Mouse (Mus musculus) c-Kit-positive CD71-positive TER-119-negative erythroid progenitor cells, embryonic 14.5 days (primary cell): Measurements from ENCODE around the gene Tnfaip8l1.

Experiments used
- DNase-seq: peaks from one replicate; pipeline ENCODE4 v3.0.0-alpha.2; 2013; ENCODE audit warnings: low read depth

The Tnfaip8l1 gene

DNA sequence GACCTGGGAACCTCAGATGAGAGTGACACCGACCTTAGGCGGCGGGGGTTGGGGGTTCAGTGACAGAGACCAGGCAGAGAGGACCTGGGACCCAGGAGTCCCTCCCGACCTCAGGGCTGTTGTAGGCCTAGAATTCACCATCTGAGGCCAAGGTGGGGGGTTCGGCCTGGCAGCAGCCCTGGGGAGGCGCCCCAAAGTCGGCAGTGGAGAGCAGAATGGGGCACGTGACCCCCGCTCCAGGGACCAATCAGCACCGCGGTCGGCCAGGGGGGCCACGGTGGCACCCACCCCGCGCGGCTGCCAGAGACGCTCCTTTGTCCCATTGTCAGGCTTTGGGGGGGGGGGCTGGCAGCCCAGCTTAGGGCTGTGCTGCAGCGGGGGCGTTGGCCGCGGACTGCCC lies 22.9 kb upstream of the Tnfaip8l1 start:
- DNase-seq = no peak

DNA sequence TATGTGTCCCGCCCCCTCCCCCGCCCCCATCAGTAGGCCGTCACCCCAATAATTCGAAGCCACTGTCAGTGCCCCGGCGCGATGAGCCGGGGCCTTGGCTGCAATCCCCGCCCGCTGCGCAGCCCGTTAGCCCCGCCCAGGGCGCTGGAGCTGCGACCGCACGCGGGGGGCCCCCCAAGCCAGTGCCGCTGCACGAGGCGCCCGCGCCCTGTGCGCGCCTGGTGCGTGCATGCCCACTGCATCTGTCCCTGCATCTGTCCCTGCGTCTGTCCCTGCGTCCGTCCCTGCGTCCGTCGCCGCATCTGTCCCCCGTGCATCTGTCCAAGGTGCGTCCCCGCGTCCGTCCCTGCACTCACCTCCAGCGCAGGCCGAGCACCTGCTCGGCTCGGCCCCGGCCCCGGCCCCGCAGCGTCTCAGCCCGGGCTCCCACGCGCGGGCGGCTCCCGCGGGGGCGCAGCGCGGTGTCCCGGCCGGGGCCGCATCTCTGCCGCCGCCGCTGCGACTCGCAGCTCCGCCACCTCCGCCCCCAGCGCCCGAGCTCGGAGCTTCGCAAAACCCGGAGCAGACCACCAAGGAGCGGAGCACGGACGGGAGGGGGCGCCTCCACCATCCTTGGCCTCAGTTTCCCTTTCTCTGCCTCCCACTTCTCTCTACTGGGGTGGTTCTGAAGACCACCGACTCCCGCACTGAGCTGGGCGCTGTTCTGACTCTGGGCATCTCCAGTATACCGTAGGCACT lies 22.2 kb upstream of the Tnfaip8l1 start, which contains the start of gene Sema6b:
Sema6b (minus strand) TSS at position 486 of the 738 bp plus-strand sequence.
- DNase-seq = no peak

DNA sequence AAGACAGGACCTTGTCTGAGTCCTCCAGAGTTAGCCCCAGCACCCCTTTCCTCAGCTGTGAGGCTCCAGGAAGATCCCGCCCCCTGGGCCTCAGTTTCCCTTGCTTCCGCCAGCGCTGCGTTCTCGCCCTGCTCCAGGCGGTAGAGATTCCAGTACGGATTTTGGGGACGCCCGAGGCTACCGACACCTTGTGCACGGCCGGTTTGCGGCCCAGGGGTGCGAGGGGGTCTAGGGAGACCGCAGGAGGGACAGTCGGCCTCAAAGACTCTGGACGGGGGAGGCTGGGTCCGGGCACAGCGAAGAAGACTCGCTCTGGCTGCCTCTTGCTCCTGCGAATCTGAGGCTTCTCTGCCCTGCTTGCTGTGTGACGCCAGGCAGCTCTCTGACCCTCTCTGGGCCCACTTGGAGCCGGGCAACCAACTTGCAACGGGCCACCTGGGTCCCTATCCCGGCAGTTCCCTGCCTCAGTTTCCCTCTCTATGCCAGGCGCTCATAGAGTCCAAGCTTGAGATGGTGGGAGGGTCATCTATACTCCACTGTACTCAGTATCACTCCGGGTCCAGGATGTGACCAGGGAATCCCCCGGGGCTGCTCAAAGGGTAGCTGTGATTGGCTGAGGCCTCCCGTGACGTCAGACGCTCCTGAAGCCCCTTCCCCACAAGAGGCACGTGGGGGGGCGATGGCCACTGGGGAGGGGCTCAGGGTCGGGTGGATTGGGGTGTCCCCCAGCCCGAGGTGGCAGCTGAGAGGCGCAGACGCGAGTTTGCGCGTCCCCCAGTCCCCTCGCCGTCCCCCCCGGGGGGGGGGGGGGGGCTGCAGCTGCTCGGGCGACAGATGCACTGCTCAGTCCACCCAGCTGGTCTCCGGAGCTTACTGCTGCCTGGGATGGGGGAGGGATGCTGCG lies 20.3 kb upstream of the Tnfaip8l1 start:
- no peak for DNase-seq

DNA sequence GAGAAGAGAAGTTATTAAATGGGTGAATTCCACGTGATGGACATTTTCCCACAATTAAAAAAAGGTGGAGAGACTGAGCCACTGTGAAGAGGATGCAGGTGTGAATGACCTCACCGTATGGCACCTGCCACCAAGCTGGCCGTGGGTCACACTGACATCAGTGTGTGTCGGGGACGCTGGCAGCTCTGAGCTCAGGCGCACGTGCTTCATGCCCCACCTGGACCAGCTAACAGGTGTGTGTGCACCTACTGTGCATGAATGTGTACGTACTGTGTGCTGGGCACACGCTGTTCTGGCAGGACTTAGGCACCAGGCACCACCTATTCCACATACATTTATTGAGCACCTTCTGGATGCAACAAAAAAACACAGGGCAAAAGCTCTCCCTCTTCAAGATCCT lies 17.7 kb upstream of the Tnfaip8l1 start:
- no peak for DNase-seq

DNA sequence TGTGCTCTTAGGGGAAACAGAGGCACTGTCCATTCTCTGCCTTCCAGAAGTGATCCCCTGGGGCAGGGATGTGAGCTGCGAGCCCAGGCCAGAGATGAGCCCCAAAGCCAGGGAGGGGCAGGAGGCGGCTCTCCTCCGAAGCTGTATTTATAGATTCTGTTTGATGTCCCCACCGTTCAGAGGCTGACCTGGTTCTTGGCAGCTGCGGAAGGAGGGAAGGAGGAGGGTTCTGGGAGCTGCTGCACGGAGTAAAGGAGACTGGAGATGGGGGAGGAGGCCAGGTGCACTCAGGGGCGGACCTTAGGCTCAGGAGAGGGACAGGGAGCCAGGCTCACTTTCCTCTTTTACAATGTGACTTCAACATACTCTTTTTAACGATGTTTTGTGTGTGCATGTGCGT lies 16.1 kb upstream of the Tnfaip8l1 start:
- no peak for DNase-seq

DNA sequence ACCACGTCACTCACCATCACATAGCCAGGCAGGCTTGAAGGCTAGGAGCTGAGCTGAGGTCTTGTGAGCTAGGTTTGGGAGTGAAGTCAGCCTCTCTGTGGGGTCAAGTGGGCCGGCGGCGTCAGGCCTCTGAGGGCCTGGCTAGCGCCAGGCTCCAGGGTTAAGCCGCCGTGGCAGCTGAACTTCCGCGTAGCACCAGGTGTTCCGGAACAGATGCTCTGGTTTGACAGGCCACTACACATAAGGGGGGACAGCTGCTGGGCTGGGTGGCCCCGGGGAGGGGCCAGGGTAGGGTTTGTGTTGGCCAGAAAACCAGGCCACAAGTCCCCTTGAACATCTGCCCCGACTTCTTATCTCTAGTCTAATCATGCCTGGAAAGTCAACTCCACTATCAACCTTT lies 14.9 kb upstream of the Tnfaip8l1 start:
- DNase-seq = no peak

DNA sequence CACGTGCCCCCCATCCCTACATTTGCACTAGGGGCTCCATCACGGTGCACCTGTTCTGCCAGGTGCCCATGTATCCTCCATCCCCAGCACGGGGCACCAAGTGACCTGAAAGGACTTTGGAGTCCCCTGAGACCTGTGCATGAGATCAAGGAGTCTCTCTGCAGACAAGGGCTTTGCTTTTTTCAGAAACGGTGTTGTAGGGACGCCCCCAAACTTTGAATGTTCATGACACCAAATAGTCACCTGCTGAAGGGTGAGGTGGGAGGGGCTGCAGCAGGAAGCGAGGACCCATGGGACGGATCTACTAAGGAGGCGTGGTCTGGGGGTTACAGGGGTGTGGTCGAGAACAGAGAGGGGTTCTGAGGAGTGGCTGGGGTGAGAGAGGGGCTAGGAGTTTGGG lies 14.0 kb upstream of the Tnfaip8l1 start:
- no peak for DNase-seq

DNA sequence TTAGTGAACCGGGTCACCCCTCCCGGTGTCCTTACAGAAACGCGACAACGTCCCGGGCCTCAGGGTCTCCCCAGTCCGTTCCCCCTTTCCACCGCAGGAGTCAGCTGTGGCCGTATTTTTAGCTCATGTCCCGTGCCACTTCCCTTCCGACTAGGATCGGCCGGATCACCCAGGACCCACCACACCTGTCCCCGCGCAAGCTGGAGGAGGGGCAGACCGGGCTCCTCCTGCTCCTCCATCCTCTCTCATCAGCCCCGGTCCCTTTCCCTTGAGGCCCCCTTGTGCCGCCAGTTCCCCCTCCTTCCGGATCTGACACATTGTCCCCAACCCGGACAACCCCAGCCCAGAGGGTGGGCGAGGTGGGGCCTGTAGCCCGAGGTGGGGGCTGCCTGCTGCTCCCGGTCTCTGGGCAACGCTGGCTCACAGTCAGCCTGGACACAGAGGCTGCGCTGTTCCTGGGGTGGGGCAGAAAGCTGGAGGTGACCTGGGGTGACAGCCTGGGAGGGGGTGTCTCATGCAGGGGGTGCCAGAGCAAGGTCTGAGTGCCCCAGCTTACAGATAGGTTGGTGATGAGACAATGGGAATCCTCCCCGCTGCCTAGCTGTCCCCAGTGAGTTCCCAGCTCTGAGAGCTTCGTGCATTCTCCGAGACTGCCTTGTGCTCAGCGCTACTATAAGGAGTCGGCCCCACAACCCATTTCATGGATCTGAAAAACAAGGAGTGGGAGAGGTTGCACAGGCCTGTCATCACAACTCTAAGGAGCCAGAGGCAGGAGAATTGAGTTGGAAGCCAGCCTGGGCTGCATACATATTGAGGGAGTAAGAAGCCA lies 13.3 kb upstream of the Tnfaip8l1 start:
- DNase-seq = no peak

DNA sequence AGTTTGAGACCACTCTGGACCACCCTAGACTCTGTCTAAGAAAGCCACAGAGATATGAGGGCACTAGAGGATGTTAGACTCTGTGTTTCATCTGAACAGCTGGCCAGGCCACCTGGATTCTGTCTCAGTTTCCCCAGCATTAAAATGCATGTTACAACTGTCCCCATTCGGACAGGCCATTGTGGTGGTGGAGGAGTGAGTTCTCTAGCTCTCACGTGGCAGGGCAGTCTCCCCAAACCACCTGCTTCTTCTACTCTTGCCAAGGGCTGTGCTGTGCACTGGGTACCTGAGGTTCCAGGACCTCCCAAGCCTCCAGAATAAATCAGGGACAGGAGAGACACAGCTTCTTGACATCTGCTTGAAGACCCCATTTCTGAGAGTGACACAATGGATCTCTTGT lies 12.4 kb upstream of the Tnfaip8l1 start:
- no peak for DNase-seq

DNA sequence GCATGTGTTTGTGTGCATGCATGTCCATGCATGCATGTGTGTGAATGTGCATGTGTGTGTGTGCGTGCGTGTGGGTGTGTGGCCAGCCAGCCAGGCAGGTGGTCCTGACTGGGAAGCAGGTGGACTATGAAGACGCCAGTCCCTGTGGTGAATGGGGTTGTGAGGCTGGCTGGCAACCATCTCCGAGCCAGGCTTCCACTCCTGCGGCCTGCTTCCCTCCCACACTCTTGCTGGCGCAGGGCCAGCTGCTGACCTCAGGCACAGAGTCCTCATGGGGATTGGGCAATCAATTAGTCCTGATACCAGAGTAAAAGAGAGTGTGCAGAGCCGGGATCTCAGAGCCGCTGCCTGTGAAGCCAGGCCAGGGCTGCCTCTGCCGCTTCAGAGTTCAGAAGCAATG lies 8.6 kb upstream of the Tnfaip8l1 start:
- no peak for DNase-seq

DNA sequence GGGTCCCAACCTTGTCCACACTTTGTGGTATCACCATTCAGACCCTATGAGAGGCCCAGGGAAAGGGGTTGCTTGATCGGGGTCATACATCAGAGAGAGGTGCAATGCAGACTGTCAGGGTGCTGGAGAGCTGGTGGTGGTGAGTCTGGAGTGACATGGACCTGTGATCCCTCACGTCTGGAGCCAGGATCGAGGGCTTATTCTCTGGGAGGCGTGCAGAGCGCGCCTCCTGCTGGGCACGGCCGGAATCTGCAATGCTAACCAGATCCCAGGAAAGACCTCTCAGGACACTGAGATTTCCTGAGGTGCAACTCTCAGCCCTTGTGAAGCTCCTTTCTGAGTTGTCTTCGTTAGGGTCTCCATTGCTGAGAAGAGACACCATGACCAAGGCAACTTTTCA lies 2.5 kb upstream of the Tnfaip8l1 start:
- no peak for DNase-seq

DNA sequence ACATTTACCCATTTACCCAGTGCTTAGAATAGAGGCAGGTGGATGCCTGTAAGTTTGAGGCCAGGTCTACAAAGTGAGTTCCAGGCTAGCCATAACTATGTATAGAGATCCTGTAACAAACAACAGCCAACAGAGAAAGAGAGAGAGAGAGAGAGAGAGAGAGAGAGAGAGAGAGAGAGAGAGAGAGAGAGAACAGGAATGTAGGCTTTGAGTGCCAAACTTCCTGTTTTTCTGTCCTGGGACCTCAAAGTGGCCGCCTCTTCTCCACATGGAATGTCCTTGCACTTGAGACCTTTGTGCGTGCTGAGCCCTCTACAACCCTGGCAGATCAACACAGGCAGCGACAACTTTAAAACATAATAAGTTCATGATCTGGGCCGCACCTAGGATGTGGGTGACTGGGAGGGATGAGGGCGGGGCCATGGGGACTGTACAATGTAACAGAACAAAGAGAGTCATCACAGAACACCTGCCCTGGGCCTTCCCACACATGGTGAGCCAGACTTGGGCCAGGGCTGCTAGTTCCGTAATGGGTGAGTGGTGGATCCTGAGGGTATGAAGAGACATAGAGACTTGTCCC lies 1.3 kb downstream of the Tnfaip8l1 start:
- DNase-seq = no peak

DNA sequence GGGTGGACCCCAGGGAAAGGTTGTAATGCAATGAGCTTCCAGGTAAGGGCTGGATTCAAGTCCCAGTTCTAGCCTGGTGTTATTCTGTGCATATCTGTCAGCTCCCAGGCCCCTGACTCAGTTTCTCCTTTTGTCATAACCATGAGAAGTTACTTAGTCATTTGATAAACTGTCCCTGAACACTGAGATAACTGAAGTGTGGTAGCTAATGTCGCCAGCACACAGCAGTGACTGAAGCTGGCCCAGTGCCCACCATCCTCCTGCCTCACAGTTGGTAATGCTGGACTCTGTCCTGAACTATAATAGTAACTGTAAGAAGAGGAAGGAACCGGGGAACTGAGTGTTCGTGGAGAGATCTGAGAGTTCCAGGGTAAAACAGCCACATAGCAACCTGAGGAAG lies 2.2 kb downstream of the Tnfaip8l1 start:
- DNase-seq = no peak

DNA sequence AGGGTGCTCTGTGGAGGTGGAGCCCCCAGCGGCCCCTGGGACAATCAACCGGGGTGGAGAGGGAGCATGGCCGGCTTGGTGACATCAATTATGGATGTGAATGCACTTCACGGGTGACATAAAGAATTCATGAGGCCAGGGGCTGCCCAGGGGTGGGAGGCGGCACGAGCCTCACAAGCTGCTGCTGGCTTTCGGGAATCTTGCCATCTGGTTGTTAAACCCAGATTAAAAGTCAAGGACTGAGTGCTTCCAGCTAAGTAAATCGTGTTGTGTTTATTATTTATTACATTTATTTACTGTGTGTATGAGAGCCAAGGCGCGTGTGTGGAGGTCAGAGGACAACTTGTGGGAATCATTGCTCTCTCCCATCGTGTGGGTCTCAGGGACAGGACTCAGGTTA lies 3.4 kb downstream of the Tnfaip8l1 start:
- DNase-seq = no peak

DNA sequence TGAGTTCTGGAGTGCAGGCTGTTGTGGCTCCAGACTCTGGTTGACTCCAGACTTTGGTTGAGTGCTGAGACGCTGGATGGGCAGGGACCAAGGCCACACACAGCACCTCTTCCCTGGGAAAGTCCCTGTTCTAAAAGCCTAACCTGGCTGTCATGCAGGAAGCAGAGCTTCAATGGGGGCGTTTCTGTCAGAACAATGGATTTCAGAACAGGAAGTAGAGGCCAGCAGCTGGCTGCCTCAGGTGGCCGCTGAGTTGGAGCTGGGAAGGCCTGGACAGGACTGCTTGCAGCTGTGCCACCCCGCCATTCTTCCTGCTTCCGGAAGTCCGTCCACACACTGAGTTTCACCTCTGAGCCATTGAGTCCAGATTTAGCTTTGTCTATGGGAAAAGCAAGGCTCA lies 7.6 kb downstream of the Tnfaip8l1 start:
- DNase-seq = no peak

DNA sequence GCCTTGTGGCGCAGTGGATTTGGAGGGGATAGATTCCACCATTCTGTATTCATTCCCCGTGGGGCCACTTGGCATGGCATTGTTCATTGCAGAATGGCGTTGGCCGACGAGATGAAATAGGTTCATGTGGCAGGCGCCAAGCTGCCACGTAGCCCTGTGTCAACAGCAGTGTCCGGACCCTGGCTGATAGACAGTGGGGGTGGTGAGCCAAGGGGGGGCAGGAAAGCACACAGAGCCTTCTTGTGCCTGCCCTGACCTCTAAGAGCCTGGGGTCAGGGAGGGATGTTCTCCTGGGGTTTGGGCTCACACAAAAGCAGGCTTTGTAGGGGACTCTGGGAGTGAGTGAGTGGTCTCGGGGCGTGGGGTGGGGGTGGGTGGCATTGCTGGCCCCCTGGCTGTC lies 8.4 kb downstream of the Tnfaip8l1 start:
- DNase-seq = no peak

DNA sequence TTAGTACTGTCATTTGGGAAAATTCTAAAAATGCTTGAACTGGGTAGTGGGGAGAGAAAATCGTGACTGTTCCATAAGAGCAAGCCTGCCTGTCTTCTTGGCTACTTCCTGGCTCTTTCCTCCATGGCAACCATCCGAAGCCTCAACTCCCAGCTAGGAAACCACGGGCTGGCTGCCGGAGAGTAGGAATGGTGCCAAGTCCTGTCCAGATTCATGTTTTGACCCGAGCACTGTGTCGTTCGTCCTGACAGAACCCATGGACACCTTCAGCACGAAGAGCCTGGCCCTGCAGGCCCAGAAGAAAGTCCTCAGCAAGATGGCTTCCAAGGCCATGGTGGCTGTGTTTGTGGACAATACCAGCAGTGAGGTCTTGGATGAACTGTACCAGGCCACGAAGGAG lies 9.2 kb downstream of the Tnfaip8l1 start:
- DNase-seq = no peak

DNA sequence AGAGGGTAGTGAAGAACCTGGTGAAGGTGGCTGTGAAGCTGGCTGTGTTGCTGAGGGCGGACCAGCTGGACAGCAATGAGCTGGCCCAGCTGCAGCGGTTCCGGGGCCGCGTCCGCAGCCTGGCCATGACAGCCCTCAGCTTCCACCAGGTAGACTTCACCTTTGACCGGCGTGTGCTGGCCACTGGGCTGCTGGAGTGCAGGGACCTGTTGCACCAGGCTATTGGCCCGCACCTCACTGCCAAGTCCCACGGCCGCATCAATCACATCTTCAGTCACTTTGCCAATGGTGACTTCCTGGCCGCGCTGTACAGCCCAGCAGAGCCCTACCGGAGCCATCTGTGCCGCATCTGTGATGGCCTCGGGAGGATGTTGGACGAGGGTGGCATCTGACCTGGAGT lies 9.6 kb downstream of the Tnfaip8l1 start:
- DNase-seq = no peak

DNA sequence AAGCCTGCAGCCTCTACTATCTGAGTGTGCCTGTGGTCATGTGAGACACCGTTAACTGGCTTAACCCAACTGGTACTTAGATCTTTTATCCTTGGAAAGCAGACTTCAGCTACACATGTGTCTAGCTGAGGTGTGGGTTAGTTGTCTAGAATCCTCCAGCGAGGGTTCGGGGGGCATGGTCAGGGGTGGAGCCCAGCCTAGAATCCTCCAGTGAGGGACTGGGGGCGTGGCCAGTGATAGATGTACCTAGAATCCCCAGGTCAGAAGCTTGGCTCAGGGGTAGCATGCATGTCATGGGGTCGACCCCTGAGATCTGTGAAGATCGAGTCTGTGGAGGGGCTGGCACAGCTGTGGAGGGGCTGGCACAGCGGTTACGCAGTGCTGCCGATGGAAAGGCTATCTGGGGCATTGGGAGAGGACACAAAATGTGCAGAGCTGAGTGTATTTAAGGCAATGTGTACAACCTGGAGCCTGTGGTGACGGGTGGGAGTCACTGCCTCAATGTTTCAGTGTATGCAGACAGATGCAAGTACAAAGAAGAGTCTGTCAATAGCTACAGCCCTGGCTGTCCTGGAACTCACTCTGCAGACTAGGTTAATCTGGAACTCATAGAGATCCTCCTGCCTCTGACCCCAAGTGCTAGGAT lies 11.2 kb downstream of the Tnfaip8l1 start:
- no peak for DNase-seq

DNA sequence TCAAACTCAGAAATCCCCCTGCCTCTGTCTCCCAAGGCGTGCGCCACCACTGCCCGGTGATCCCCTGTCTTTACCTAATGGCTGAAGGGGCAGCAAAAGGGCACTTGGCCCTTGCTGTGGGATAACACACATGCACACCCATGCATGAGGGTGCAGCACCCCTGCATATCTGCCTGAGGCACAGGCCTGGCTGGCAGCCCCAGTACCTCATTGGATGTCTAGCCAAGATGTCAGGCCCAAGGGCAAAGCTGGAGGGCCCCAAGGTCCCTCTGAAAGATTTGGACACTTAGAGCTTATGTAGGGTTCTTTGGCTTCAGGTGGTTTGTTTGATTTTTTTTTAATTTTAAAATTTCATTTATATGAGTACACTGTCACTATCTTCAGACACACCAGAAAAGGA lies 13.1 kb downstream of the Tnfaip8l1 start:
- DNase-seq = no peak

DNA sequence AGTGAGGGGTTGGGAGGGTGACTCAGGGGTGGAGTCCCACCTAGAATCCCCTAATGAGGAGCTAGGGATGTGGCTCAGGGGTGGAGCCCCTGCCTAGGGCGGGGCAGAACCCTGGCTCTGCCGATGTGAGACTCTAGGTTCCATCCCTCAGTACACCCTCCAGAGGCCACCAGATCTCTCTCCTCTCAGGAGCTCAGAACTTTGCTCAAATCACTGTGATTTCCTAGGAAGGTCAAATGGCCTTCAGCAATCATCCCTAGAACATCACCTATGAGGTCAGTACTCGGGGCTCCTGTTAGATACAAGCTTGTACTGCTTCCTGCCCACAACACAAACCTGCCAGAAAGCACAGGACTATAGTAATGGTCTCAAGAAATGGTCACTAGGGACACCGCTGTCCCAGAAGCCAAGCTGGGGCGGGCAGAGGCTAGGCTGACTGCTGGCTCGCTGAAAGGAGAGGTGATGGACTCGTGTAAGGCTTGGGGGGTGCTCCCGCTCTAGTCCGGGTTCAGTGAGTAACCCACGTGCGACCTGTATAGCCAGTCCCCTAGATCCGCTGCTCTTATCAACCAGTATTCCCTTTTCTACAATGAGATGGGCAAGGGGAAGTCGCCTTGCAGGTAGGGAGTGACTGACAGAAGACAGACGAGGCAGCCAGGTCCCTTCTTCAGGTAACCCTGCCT lies 20.8 kb downstream of the Tnfaip8l1 start:
- DNase-seq = no peak
